Mouse (Mus musculus): ENCODE results near the gene Ppm1a. TPM values are rescaled to one million over a fixed set of nuclear protein-coding genes. Genes with fewer than 3 reads are reported as not detected.

The Ppm1a gene
- polyA plus RNA-seq (2012; ENCODE audit: low replicate concordance), result 12.7 and 14.4 TPM in 2 replicates

DNA sequence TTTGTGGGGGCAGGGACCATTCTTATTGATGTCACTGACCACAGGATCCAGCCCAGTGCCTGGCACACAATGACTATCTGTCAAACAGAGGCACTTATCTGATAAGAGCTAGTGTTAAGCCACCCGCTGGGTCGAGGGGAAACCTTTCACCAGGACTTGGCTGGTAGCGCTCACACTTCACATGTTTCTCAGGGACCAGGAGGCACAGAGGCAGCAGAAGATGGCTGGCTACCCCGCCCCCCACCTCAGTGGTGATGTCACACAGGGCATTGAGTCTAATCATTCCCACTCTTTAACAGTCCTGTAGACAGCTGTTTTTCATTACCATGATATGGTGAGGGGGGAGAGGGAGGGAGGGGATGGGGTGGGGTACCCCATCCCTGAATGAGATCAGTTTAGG, at the start of gene Ppm1a:
Gene Ppm1a, plus strand, starts transcription at position 370 of the 400 bp plus-strand sequence.

Other genes with a start within 250 kb of the Ppm1a start
- gene Pcnx4, start 221.1 kb upstream of the Ppm1a start, polyA plus RNA-seq (2012; ENCODE audit: low replicate concordance), result 1.1 and 1.2 TPM in 2 replicates
- gene Gm4756, start 107.8 kb upstream of the Ppm1a start, polyA plus RNA-seq (2012; ENCODE audit: low replicate concordance), result not detected in 2 replicates
- gene Dhrs7, start 92.5 kb upstream of the Ppm1a start, polyA plus RNA-seq (2012; ENCODE audit: low replicate concordance), result 2.7 and 16.4 TPM in 2 replicates
- not detected in 2 replicates for gene Six6, start 182.4 kb downstream of the Ppm1a start, polyA plus RNA-seq (2012; ENCODE audit: low replicate concordance)
- not detected in 2 replicates for gene 4930447C04Rik, start 183.3 kb downstream of the Ppm1a start, polyA plus RNA-seq (2012; ENCODE audit: low replicate concordance)

Data from hematopoietic multipotent progenitor cell, adult 10-12 weeks (in vitro differentiated cells).